Comparison of ENCODE assay signal across 8 mouse cellular contexts in the genomic region with DNA sequence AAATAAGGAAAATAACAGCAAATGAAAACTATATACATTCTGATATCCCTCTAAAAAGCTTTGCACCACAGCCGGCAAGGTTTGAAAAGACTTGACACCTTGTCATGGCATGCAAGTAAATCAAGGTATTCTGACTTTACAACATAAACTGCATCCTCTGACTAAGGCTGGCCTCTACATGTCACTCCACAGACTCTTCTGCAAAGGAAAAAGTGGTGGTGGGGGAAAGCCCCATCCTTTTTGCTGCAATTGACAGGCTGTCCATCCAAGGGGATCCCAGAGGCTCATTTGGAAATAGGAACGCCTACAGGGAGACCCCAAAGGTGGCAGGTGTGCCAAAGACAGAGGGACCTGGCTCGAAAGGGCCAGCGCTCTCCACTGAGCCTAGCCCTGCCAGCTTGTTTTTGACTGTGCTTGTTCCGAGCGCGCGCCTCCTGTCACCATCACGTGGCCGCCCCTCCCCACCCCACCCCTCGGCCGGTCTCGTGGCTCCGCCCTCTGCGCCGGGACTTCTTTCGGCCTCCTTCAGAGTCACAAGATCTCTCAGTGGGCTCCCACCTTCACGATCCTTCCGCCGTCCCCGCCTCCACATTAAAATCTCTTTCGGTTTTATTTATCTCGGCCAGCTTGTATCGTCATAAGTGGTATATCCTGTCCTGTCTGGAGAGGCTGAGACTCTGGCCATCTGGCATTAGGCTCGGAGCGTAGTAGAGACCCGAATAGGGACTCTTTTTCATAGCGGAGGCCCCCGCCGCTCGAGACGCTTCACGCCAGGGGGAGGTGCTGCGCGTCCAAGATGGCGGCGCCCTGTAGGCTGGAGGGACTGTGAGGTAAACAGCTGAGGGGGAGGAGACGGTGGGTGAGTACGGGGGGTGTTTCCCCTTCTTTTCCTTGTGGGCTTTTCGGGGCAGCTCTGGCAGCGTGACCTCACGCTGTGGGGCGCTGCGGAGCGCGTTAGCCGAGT. TPM values are rescaled to one million over a fixed set of nuclear protein-coding genes. Genes with fewer than 3 reads are reported as not detected.
DNase-seq lines count a peak whose midpoint lies in the region; ATAC-seq and TF ChIP-seq lines count a peak whose summit lies in the region.

Gene Tsc1 (plus strand): TSS at position 768 of the 964 bp plus-strand sequence.

- peak within 1 kb of the TSS; percentile 87 for H3K27ac ChIP-seq in embryonic facial prominence, embryonic 14.5 days (replicated peaks; ENCODE audit: low read depth, low read length)
- peak within 1 kb of the TSS; percentile 99 for H3K27ac ChIP-seq in heart, adult 2 months
- peak within 1 kb of the TSS; percentile 88 for H3K27ac ChIP-seq in limb, embryonic 13.5 days
- peak within 1 kb of the TSS; percentile 94 for H3K27ac ChIP-seq in midbrain, embryonic 16.5 days (ENCODE audit: low read length)

- no peaks in the 10 kb centered on the region for H3K27me3 ChIP-seq in embryonic facial prominence, embryonic 14.5 days (replicated peaks; ENCODE audit: control insufficient read depth, insufficient read depth, low read length)
- H3K27me3 ChIP-seq in heart, adult 2 months (ENCODE audit: control insufficient read depth, insufficient read depth, low read length) = no peaks in the 10 kb centered on the region
- no peaks in the 10 kb centered on the region for H3K27me3 ChIP-seq in limb, embryonic 13.5 days
- H3K27me3 ChIP-seq in midbrain, embryonic 16.5 days (ENCODE audit: control insufficient read depth, insufficient read depth, low read depth, low read length) = no peaks in the 10 kb centered on the region

- 2% methylated on average over 33 of the region's 47 CpGs for WGBS in embryonic facial prominence, embryonic 14.5 days
- WGBS in heart, adult 2 months = 2% methylated on average over 47 of the region's 47 CpGs
- 2% methylated on average over 47 of the region's 47 CpGs for WGBS in limb, embryonic 13.5 days
- 2% methylated on average over 44 of the region's 47 CpGs for WGBS in midbrain, embryonic 16.5 days

- ATAC-seq in embryonic facial prominence, embryonic 14.5 days (ENCODE audit: low read depth) = peak; percentile 93
- peak; percentile 94 for ATAC-seq in limb, embryonic 13.5 days (ENCODE audit: low FRiP score, low read depth)
- peak; percentile 93 for ATAC-seq in midbrain, embryonic 16.5 days

- peaks cover 3% of the 10 kb centered on the region; the same call in 1 of the 2 replicates for H3K79me2 ChIP-seq in heart, adult 2 months (replicated peaks; ENCODE audit: control insufficient read depth, insufficient read depth, low read length)

- peak within 1 kb of the TSS; percentile 93 for H3K4me3 ChIP-seq in embryonic facial prominence, embryonic 14.5 days (ENCODE audit: low read depth, low read length)
- H3K4me3 ChIP-seq in heart, adult 2 months = peak within 1 kb of the TSS; percentile 94
- peak within 1 kb of the TSS; percentile 99 for H3K4me3 ChIP-seq in limb, embryonic 13.5 days
- H3K4me3 ChIP-seq in midbrain, embryonic 16.5 days (ENCODE audit: low read depth, low read length) = peak within 1 kb of the TSS; percentile 99

- peak; percentile 94 for DNase-seq in 3T3-L1 (ENCODE audit: low read depth, low spot score)
- peak; percentile 73 to 94 for DNase-seq in adrenal gland, postnatal 4 days (ENCODE audit: low spot score in 2 of 2)
- DNase-seq in embryonic facial prominence, embryonic 14.5 days (ENCODE audit: low spot score) = peak; percentile 98
- peak; percentile 94 to 96 for DNase-seq in heart, adult 2 months
- peak; percentile 94 to 95 for DNase-seq in kidney, adult 8-10 months
- peak; percentile 92 to 98 for DNase-seq in spleen, postnatal 10 days (ENCODE audit: low spot score in 2 of 2)

- 0 out of 2 replicates have a peak, but pooled peaks cover 4% of the 10 kb centered on the region for H3K4me1 ChIP-seq in embryonic facial prominence, embryonic 14.5 days (ENCODE audit: control insufficient read depth, insufficient read depth, low read length)
- H3K4me1 ChIP-seq in heart, adult 2 months (ENCODE audit: control insufficient read depth, insufficient read depth, low read length) = no peaks in the 10 kb centered on the region
- peaks cover 45% of the 10 kb centered on the region for H3K4me1 ChIP-seq in limb, embryonic 13.5 days
- peaks cover 21% of the 10 kb centered on the region for H3K4me1 ChIP-seq in midbrain, embryonic 16.5 days (ENCODE audit: control insufficient read depth, insufficient read depth, low read length)

- peak; percentile 69; the same call in 1 of the 2 replicates for TF ChIP-seq EP300 in heart, adult 2 months (IDR thresholded peaks at IDR 0.05; ENCODE audit: insufficient read depth, low read depth, low read length)

- intact Hi-C loops in heart, adult 2 months (cut with DNase I) = loop anchor here (5.0 kb wide), 2 partner anchors 53 to 128 kb away; partner anchors contain the start of gene Ralgds

- no peak for TF ChIP-seq CTCF in heart, adult 2 months (IDR thresholded peaks at IDR 0.05)

- peak; percentile 87 for TF ChIP-seq POLR2A in heart, adult 2 months (IDR thresholded peaks at IDR 0.05; ENCODE audit: insufficient read depth, low read depth, low read length)

- no peaks in the 10 kb centered on the region for H3K36me3 ChIP-seq in embryonic facial prominence, embryonic 14.5 days (ENCODE audit: control insufficient read depth, insufficient read depth, low read length)
- no peaks in the 10 kb centered on the region for H3K36me3 ChIP-seq in heart, adult 2 months (ENCODE audit: control insufficient read depth, insufficient read depth, low read length)
- H3K36me3 ChIP-seq in limb, embryonic 13.5 days = no peaks in the 10 kb centered on the region
- H3K36me3 ChIP-seq in midbrain, embryonic 16.5 days (ENCODE audit: control insufficient read depth, insufficient read depth, low read length) = no peaks in the 10 kb centered on the region

- H3K4me2 ChIP-seq in embryonic facial prominence, embryonic 14.5 days (ENCODE audit: low read depth, low read length) = peak within 1 kb of the TSS; percentile 73
- peak within 1 kb of the TSS; percentile 82 for H3K4me2 ChIP-seq in limb, embryonic 13.5 days (replicated peaks)
- H3K4me2 ChIP-seq in midbrain, embryonic 16.5 days (ENCODE audit: low read length) = peak within 1 kb of the TSS; percentile 54

- peak within 1 kb of the TSS; percentile 90 for H3K9ac ChIP-seq in embryonic facial prominence, embryonic 14.5 days (ENCODE audit: low read depth, low read length)
- peak within 1 kb of the TSS; percentile 89 for H3K9ac ChIP-seq in heart, adult 2 months (ENCODE audit: low read depth, low read length)
- peak within 1 kb of the TSS; percentile 96 for H3K9ac ChIP-seq in limb, embryonic 13.5 days
- H3K9ac ChIP-seq in midbrain, embryonic 16.5 days (ENCODE audit: low read depth, low read length) = peak within 1 kb of the TSS; percentile 98

- no peaks in the 10 kb centered on the region for H3K9me3 ChIP-seq in embryonic facial prominence, embryonic 14.5 days (ENCODE audit: control insufficient read depth, low read length)
- H3K9me3 ChIP-seq in limb, embryonic 13.5 days = no peaks in the 10 kb centered on the region
- H3K9me3 ChIP-seq in midbrain, embryonic 16.5 days (replicated peaks; ENCODE audit: control insufficient read depth, low read length, poor library complexity, severe bottlenecking) = no peaks in the 10 kb centered on the region

RNA-seq across cellular contexts. Expression of gene Tsc1, which starts in this region (rescaled TPM):
- 10 to 100 TPM; 27.7 to 28.0 TPM for total RNA-seq in adrenal gland, postnatal 4 days (2021)
- polyA plus RNA-seq in embryonic facial prominence, embryonic 14.5 days (2014; fragmentation: Nextera tagmentation; extraction: Ambion mirVana) = 15.3 and 16.0 TPM in 2 replicates
- total RNA-seq in heart, adult 2 months (2021) = 10 to 100 TPM; 24.9 to 29.3 TPM
- 11.5 and 22.7 TPM in 2 replicates for polyA plus RNA-seq in heart, adult 2 months (2012; rRNA removed)
- polyA plus RNA-seq in limb, embryonic 13.5 days (2015; fragmentation: Nextera tagmentation; extraction: Ambion mirVana) = 21.2 and 23.2 TPM in 2 replicates
- 30.4 and 37.9 TPM in 2 replicates for polyA plus RNA-seq in midbrain, embryonic 16.5 days (2015; fragmentation: Nextera tagmentation; extraction: Ambion mirVana)

Comparison
In these comparisons a context has a peak if more than half of its experiments do, and no peak if none do; other contexts are left out.
1. Peak in every context shown above with its lines: DNase-seq, ATAC-seq, H3K4me3 ChIP-seq and H3K27ac ChIP-seq.